Mouse (Mus musculus): Measurements from ENCODE around the gene Zfp53. TPM values are rescaled to one million over a fixed set of nuclear protein-coding genes. Genes with fewer than 3 reads are reported as not detected.

The Zfp53 gene
- polyA plus RNA-seq, 1 experiment from 2014 or later: 5.3 TPM

DNA sequence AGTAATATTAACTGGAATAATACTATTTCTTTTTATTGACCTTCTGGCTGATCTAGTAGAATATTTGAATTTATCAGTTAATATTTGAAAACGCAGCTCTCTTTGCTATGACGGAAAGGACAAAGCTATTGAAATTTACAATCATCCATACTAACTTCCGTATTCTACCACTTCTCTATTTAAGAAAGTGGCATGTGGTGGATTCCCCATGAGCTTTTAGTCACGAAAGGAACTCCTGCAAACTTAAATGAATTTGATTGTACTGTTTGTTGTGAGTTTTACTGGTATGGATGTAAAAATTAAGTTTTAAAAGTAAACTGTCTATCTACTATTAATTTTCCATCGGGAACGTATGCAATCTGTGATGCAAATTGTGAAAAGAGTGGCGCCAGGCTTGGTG is 47.3 kb downstream of the Zfp53 start:
- Histone ChIP-seq H3K27ac (replicated peaks in 1 of 2; ENCODE audit: control insufficient read depth in 1 of 2, insufficient read depth in 1 of 2, low read depth in 2 of 2, low read length in 2 of 2) (no peak overlapping the region), H3K36me3 (ENCODE audit: control insufficient read depth, insufficient read depth, low read length) (no peaks in the 10 kb centered on the region), H3K4me1 (ENCODE audit: control insufficient read depth in 2 of 2, insufficient read depth in 2 of 2, low read length in 2 of 2) (peaks cover 6 to 22% of the 10 kb centered on the region in 2 experiments), H3K4me3 (ENCODE audit: control insufficient read depth in 1 of 2, insufficient read depth in 1 of 2, low read depth in 1 of 2, low read length in 2 of 2) (peak overlapping the region; percentile 55 to 60), H3K4me2 (ENCODE audit: low read length) (peak overlapping the region; percentile 67), H3K27me3 (ENCODE audit: control insufficient read depth, insufficient read depth, low read length) (no peaks in the 10 kb centered on the region), H3K9me3 (ENCODE audit: control insufficient read depth, low read length) (no peaks in the 10 kb centered on the region), H3K9ac (ENCODE audit: low read length) (peak overlapping the region; percentile 76)
- ATAC-seq (ENCODE audit: insufficient number of reproducible peaks, insufficient read depth, low FRiP score, low read depth): no peak
- WGBS: 41% methylated on average over 7 of the region's 7 CpGs

DNA sequence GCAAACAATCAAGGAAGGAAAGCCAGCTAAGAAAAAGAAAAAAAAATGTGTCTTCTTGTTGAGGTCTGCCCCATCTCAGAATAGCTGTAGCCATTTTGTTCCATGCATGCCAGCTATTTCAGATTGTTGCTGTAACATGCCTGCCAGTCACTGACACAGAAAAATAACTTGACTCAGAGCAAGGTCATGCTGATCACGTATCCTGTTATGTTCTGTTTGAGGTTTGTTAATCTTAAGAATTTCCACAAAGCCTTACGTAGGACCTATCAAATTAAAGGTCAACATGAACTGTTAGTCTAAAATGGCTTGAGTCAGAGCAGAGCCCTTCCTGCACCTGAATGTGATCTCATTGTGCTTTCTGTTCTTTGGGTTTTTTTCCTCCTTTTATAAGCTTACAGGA is 47.9 kb downstream of the Zfp53 start:
- Histone ChIP-seq H3K4me2 (ENCODE audit: low read length) (peak overlapping the region; percentile 67), H3K27me3 (ENCODE audit: control insufficient read depth, insufficient read depth, low read length) (no peaks in the 10 kb centered on the region), H3K9ac (ENCODE audit: low read length) (no peak overlapping the region), H3K4me1 (ENCODE audit: control insufficient read depth in 2 of 2, insufficient read depth in 2 of 2, low read length in 2 of 2) (peaks cover 4 to 17% of the 10 kb centered on the region in 2 experiments), H3K27ac (replicated peaks in 1 of 2; ENCODE audit: control insufficient read depth in 1 of 2, insufficient read depth in 1 of 2, low read depth in 2 of 2, low read length in 2 of 2) (no peak overlapping the region), H3K36me3 (ENCODE audit: control insufficient read depth, insufficient read depth, low read length) (no peaks in the 10 kb centered on the region), H3K9me3 (ENCODE audit: control insufficient read depth, low read length) (no peaks in the 10 kb centered on the region), H3K4me3 (ENCODE audit: control insufficient read depth in 1 of 2, insufficient read depth in 1 of 2, low read depth in 1 of 2, low read length in 2 of 2) (no peak overlapping the region)
- ATAC-seq (ENCODE audit: insufficient number of reproducible peaks, insufficient read depth, low FRiP score, low read depth): no peak
- 37% methylated on average over 2 of the region's 2 CpGs for WGBS

- no peaks in the 10 kb centered on the region for H3K27me3 ChIP-seq (ENCODE audit: control insufficient read depth, insufficient read depth, low read length)
- H3K27ac ChIP-seq (replicated peaks in 1 of 2; ENCODE audit: control insufficient read depth in 1 of 2, insufficient read depth in 1 of 2, low read depth in 2 of 2, low read length in 2 of 2): no peak overlapping the region
- peaks cover 26% of the 10 kb centered on the region for H3K36me3 ChIP-seq (ENCODE audit: control insufficient read depth, insufficient read depth, low read length)
- H3K4me2 ChIP-seq (ENCODE audit: low read length): no peak overlapping the region
- ATAC-seq (ENCODE audit: insufficient number of reproducible peaks, insufficient read depth, low FRiP score, low read depth): no peak
- H3K4me1 ChIP-seq (ENCODE audit: control insufficient read depth in 2 of 2, insufficient read depth in 2 of 2, low read length in 2 of 2): no peaks in the 10 kb centered on the region
- H3K9ac ChIP-seq (ENCODE audit: low read length): no peak overlapping the region
- 76% methylated on average over 2 of the region's 2 CpGs for WGBS
- H3K4me3 ChIP-seq (ENCODE audit: control insufficient read depth in 1 of 2, insufficient read depth in 1 of 2, low read depth in 1 of 2, low read length in 2 of 2): no peak overlapping the region
- H3K9me3 ChIP-seq (ENCODE audit: control insufficient read depth, low read length): no peaks in the 10 kb centered on the region
These were observed 69.0 kb downstream of the Zfp53 start for GRCm38 (mm10) chr17:21557831-21558230.

Other genes starting within 250 kb of the Zfp53 start
- not detected in 2 replicates for gene Vmn1r235, start 232.6 kb upstream of the Zfp53 start, polyA plus RNA-seq (2014; fragmentation: Nextera tagmentation; extraction: Ambion mirVana)
- not detected in 2 replicates for gene Vmn1r236, start 206.1 kb upstream of the Zfp53 start, polyA plus RNA-seq (2014; fragmentation: Nextera tagmentation; extraction: Ambion mirVana)
- not detected in 2 replicates for gene Vmn1r237, start 177.1 kb upstream of the Zfp53 start, polyA plus RNA-seq (2014; fragmentation: Nextera tagmentation; extraction: Ambion mirVana)
- 2.1 and 2.5 TPM in 2 replicates for gene Zfp677, start 105.2 kb upstream of the Zfp53 start, polyA plus RNA-seq (2014; fragmentation: Nextera tagmentation; extraction: Ambion mirVana)
- 3.4 and 4.0 TPM in 2 replicates for gene Zfp54, start 65.8 kb upstream of the Zfp53 start, polyA plus RNA-seq (2014; fragmentation: Nextera tagmentation; extraction: Ambion mirVana)
- 9.8 and 11.6 TPM in 2 replicates for gene Zfp51, start 38.6 kb upstream of the Zfp53 start, polyA plus RNA-seq (2014; fragmentation: Nextera tagmentation; extraction: Ambion mirVana)
- 3.8 and 4.0 TPM in 2 replicates for gene Zfp52, start 46.5 kb downstream of the Zfp53 start, polyA plus RNA-seq (2014; fragmentation: Nextera tagmentation; extraction: Ambion mirVana)
- 14.7 and 14.8 TPM in 2 replicates for gene Zfp948, start 78.0 kb downstream of the Zfp53 start, polyA plus RNA-seq (2014; fragmentation: Nextera tagmentation; extraction: Ambion mirVana)
- 2.7 and 4.1 TPM in 2 replicates for gene Zfp983, start 161.6 kb downstream of the Zfp53 start, polyA plus RNA-seq (2014; fragmentation: Nextera tagmentation; extraction: Ambion mirVana)
- gene Gm10226, start 202.9 kb downstream of the Zfp53 start, polyA plus RNA-seq (2014; fragmentation: Nextera tagmentation; extraction: Ambion mirVana): 3.5 and 6.7 TPM in 2 replicates
- gene Zfp760, start 218.7 kb downstream of the Zfp53 start, polyA plus RNA-seq (2014; fragmentation: Nextera tagmentation; extraction: Ambion mirVana): 7.0 and 7.1 TPM in 2 replicates
- 5.2 and 5.7 TPM in 2 replicates for gene Zfp229, start 241.8 kb downstream of the Zfp53 start, polyA plus RNA-seq (2014; fragmentation: Nextera tagmentation; extraction: Ambion mirVana)

Measured in heart, embryonic 14.5 days (tissue).